Mouse (Mus musculus) C2C12 (cell line): ENCODE results near the gene Cyld.

Source experiments
- CTCF ChIP-seq: IDR thresholded peaks from one replicate; pipeline ENCODE4 v1.5.1; 2011; ENCODE audit not compliant: control insufficient read depth, insufficient read depth, insufficient read length
- MAX ChIP-seq: IDR thresholded peaks from one replicate; pipeline ENCODE4 v1.6.1; 2011; ENCODE audit warnings: mild to moderate bottlenecking, control low read depth
- MYOG ChIP-seq: IDR thresholded peaks from one replicate; pipeline ENCODE4 v1.6.1; 2011; ENCODE audit not compliant: control insufficient read depth, insufficient read length; ENCODE audit errors: extremely low read depth
- USF1 ChIP-seq: IDR thresholded peaks from one replicate; pipeline ENCODE4 v1.6.1; 2011; ENCODE audit warnings: low read depth, mild to moderate bottlenecking, control low read depth, moderate library complexity

GRCm38 (mm10) chr8:88698048-88698447 is 1.2 kb downstream of the Cyld start:
- no peak for TF ChIP-seq CTCF
- no peak for TF ChIP-seq USF1
- no peak for TF ChIP-seq MAX
- no peak for TF ChIP-seq MYOG
